Mouse (Mus musculus): ENCODE measurements at regions not wholly inside any gene's neighbourhood (a gene's known extent, or its start where the extent isn't known, plus 50 kb on each side); places are given as distances from the start of the nearest gene placed in this dataset.
A peak's percentile ranks its signal among the peaks of the same experiment; 100 is the strongest.

GRCm38 (mm10) chr4:55859211-55859761, 327.0 kb upstream of the Klf4 start:
- no peak overlapping the region for H3K27ac ChIP-seq
- WGBS (ENCODE audit: missing documents), result 26% methylated on average over 2 of the region's 2 CpGs
- no peaks in the 10 kb centered on the region for H3K79me2 ChIP-seq (ENCODE audit: inconsistent target)
- H3K4me3 ChIP-seq (ENCODE audit: inconsistent target), result no peak overlapping the region
- H3K36me3 ChIP-seq (ENCODE audit: inconsistent target), result no peaks in the 10 kb centered on the region

DNA sequence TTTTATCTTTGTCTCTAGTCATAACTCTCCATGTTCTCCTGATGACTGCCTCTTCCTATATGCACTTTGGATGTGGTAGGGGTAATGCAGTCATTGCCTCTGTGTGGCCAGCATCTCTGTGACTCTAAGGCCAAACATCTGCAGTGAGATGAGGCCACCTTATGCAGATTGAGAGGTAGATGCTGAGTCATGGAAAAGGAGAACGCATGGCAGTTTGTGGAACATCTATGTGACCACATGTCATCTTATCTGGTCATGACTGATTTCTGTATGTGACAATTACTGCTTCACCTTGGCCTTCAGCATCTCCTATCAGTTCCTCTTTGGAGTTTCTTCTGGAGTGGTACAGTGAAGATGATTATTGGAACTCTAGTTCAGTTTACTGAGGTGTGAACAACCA, 319.2 kb upstream of the Klf4 start:
- no peaks in the 10 kb centered on the region for H3K79me2 ChIP-seq (ENCODE audit: inconsistent target)
- WGBS (ENCODE audit: missing documents), result 87% methylated on average over 1 of the region's 1 CpGs
- H3K27ac ChIP-seq, result no peak overlapping the region
- no peak overlapping the region for H3K4me3 ChIP-seq (ENCODE audit: inconsistent target)
- no peaks in the 10 kb centered on the region for H3K36me3 ChIP-seq (ENCODE audit: inconsistent target)

- no peaks in the 10 kb centered on the region for H3K36me3 ChIP-seq (ENCODE audit: inconsistent target)
Measured at GRCm38 (mm10) chr4:55851027-55851426, 318.8 kb upstream of the Klf4 start.

GRCm38 (mm10) chr4:55843727-55844401, 311.6 kb upstream of the Klf4 start:
- no peak overlapping the region for H3K27ac ChIP-seq
- no peak overlapping the region for H3K4me3 ChIP-seq (ENCODE audit: inconsistent target)
- 89% methylated on average over 12 of the region's 12 CpGs for WGBS (ENCODE audit: missing documents)
- H3K36me3 ChIP-seq (ENCODE audit: inconsistent target), result no peaks in the 10 kb centered on the region
- no peaks in the 10 kb centered on the region for H3K79me2 ChIP-seq (ENCODE audit: inconsistent target)

More at GRCm38 (mm10) chr4:55851027-55851426, 318.8 kb upstream of the Klf4 start:
- Histone ChIP-seq H3K27ac (no peak overlapping the region), H3K4me3 (ENCODE audit: inconsistent target) (no peak overlapping the region), H3K79me2 (ENCODE audit: inconsistent target) (no peaks in the 10 kb centered on the region)
- 81% methylated on average over 5 of the region's 5 CpGs for WGBS (ENCODE audit: missing documents)

DNA sequence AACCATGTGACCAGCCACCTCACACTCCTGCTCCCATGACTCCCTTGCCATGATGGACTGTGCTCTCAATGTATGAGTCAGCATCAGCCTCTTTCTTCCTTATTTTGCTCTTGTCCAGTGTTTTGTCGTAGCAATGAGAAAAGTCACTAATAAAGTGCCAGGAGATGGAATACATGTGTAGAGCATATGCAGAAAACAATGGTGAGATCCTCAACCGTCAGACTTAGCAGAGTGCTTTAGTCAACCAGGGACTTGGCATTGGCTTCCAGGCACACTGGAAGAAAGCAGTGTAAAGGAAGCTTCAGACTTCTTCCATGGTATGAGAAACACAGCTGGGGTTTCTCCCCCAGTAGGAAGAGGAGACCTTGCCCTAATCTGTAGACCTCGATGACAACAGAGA, 306.3 kb upstream of the Klf4 start:
- Histone ChIP-seq H3K36me3 (ENCODE audit: inconsistent target) (no peaks in the 10 kb centered on the region), H3K4me3 (ENCODE audit: inconsistent target) (no peak overlapping the region), H3K27ac (no peak overlapping the region), H3K79me2 (ENCODE audit: inconsistent target) (no peaks in the 10 kb centered on the region)
- WGBS (ENCODE audit: missing documents), result 67% methylated on average over 3 of the region's 3 CpGs

- WGBS (ENCODE audit: missing documents), result 42% methylated on average over 9 of the region's 9 CpGs
- Histone ChIP-seq H3K27ac (peak overlapping the region; percentile 34), H3K79me2 (ENCODE audit: inconsistent target) (no peaks in the 10 kb centered on the region), H3K4me3 (ENCODE audit: inconsistent target) (no peak overlapping the region), H3K36me3 (ENCODE audit: inconsistent target) (no peaks in the 10 kb centered on the region)
Measured at GRCm38 (mm10) chr4:55824047-55824760, 291.9 kb upstream of the Klf4 start.

DNA sequence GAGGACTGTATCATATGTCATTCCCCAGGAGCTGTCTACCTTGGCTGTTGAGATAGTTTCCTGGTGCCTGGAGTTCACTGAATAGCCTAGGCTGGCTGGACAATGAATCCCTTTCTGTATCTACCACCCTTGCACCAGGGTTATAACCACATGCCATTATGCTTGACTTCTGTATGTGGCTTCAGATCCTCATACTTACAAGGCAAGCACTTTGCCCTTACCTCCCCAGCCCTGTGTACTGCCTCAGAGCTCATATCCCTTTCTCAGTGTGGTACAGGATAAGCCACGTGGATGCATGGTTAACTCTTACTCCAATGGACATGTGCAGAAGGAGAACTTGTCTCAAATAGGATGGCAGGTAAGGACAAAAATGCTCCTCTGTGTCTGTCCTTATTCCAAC, 291.3 kb upstream of the Klf4 start:
- Histone ChIP-seq H3K79me2 (ENCODE audit: inconsistent target) (no peaks in the 10 kb centered on the region), H3K4me3 (ENCODE audit: inconsistent target) (no peak overlapping the region), H3K27ac (peak overlapping the region; percentile 34), H3K36me3 (ENCODE audit: inconsistent target) (no peaks in the 10 kb centered on the region)
- 0% methylated on average over 1 of the region's 1 CpGs for WGBS (ENCODE audit: missing documents)

DNA sequence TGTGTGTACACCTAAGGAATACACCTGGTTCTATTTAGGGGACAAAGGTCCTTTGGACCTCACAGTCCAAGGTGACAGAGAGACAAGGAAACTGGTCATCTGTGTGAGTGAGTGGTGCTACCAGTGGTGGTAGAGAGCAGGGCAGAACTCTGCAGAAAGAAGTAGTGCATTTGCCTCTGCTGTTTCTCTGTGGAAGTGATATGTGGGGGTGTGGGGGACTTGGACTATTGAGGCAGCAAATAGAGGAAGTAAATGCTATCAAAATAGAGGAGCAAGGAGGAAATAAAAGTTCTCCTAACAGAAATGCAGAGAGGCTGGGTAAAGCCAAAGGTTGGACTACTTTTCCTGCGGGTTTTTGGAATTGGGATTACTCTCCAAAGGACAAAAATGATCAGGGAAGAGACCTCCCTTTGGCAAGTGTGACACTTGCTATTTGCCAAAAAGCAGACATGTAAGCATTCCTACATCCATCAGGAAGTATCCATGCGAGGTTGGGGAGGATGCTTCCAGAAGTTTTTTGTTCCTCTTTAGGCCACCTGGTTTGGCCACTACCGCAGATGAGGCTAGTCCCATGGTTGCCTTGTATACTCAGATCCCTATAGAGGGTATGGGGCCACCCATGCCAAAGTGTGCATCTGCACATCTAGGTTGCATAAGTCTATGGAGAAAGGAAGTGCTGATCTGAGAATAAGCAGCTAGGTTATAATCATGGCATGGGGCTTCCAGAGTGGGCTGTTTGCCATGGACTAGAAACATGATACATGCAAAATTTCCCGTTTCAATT, 285.0 kb upstream of the Klf4 start:
- Histone ChIP-seq H3K27ac (0 out of 2 replicates have a peak overlapping the region, but pooled peaks have one; percentile 62), H3K79me2 (ENCODE audit: inconsistent target) (no peaks in the 10 kb centered on the region), H3K36me3 (ENCODE audit: inconsistent target) (no peaks in the 10 kb centered on the region), H3K4me3 (ENCODE audit: inconsistent target) (no peak overlapping the region)
- 46% methylated on average over 4 of the region's 4 CpGs for WGBS (ENCODE audit: missing documents)

DNA sequence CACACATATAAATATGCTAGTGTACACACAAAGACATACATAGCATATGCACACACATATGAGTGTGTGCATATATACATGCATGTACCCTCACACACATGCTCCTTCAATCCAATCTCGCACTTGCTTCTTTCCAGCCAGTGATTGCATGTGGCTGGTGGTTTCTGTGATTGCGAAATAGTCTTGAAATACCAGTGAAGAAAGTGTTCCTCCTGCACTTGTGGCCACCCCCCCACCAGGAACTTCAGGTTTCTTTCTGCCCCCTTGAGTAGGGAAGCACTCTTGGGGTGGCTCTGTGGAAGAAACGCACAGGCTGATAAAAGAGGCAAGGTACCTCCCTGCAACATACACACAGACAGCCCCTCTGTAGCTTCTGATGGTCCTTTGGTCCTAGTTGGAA, 283.6 kb upstream of the Klf4 start:
- H3K36me3 ChIP-seq (ENCODE audit: inconsistent target), result no peaks in the 10 kb centered on the region
- no peak overlapping the region for H3K4me3 ChIP-seq (ENCODE audit: inconsistent target)
- WGBS (ENCODE audit: missing documents), result 0% methylated on average over 3 of the region's 3 CpGs
- peak overlapping the region; percentile 62 for H3K27ac ChIP-seq
- H3K79me2 ChIP-seq (ENCODE audit: inconsistent target), result no peaks in the 10 kb centered on the region

DNA sequence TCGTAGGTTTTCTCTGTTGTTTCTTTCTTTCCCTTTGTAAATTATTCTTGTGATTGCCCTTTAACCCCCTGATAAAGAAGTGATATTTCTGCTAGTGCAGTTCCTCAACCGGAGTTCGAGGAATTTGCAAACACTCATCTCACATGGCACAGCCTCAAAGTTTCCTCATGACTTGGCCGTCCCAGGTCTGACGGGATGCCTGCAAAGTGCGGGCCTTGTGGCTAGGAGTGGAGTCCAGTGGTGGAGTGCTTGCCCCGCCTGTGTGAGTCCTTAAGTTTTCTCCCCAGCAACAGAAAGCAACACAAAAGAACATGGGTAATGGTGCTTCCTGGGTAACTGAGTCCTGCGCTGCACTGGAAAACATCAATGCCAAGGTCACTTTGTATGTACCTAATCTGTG, 280.6 kb upstream of the Klf4 start:
- WGBS (ENCODE audit: missing documents), result 56% methylated on average over 8 of the region's 8 CpGs
- Histone ChIP-seq H3K27ac (0 out of 2 replicates have a peak overlapping the region, but pooled peaks have one; percentile 13), H3K36me3 (ENCODE audit: inconsistent target) (no peaks in the 10 kb centered on the region), H3K4me3 (ENCODE audit: inconsistent target) (no peak overlapping the region), H3K79me2 (ENCODE audit: inconsistent target) (no peaks in the 10 kb centered on the region)

DNA sequence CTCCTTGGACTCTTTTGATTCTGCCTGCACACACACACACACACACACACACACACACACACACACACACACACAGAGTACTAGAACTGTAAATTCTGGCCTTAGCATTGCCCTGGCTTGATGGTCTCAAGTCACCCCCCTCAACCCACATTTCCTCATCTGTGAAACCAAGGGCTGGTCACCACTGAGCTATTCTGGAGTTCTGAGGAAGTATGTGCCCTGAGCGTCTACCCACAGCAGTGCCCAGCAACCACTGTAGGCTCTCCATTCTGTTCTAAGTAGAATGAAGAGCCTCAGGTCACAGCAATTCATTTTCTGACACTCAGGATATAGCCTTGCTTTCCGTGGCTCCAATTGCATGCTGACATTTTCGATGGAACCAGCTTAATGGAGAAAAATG, 279.4 kb upstream of the Klf4 start:
- Histone ChIP-seq H3K36me3 (ENCODE audit: inconsistent target) (no peaks in the 10 kb centered on the region), H3K4me3 (ENCODE audit: inconsistent target) (no peak overlapping the region), H3K27ac (peak overlapping the region; percentile 39; the same call in 1 of the 2 replicates), H3K79me2 (ENCODE audit: inconsistent target) (no peaks in the 10 kb centered on the region)
- 23% methylated on average over 3 of the region's 3 CpGs for WGBS (ENCODE audit: missing documents)

GRCm38 (mm10) chr4:55808501-55808900, 276.2 kb upstream of the Klf4 start:
- Histone ChIP-seq H3K36me3 (ENCODE audit: inconsistent target) (no peaks in the 10 kb centered on the region), H3K4me3 (ENCODE audit: inconsistent target) (no peak overlapping the region), H3K27ac (no peak overlapping the region), H3K79me2 (ENCODE audit: inconsistent target) (no peaks in the 10 kb centered on the region)
- 95% methylated on average over 5 of the region's 5 CpGs for WGBS (ENCODE audit: missing documents)

DNA sequence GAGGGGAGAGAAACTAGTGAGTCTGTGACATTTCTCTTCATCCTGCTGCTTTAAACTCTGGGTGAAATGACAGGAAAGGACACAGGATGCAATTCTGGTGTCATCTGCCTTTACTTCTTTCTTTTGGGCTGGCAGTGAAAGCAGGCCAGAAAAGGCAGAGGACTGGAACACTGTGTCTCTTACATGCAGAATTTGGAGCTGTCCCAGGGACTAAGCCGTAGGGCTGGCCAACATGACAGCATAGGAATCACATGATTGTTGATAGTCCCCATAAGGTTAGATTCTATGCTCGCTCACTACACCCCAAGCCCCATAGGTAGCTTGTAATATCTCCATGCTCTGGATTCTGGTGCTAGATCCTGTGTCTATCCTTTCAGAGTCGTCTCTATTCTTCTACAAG, 274.5 kb upstream of the Klf4 start:
- H3K36me3 ChIP-seq (ENCODE audit: inconsistent target), result no peaks in the 10 kb centered on the region
- H3K27ac ChIP-seq, result no peak overlapping the region
- H3K4me3 ChIP-seq (ENCODE audit: inconsistent target), result no peak overlapping the region
- no peaks in the 10 kb centered on the region for H3K79me2 ChIP-seq (ENCODE audit: inconsistent target)
- WGBS (ENCODE audit: missing documents), result 92% methylated on average over 3 of the region's 3 CpGs

DNA sequence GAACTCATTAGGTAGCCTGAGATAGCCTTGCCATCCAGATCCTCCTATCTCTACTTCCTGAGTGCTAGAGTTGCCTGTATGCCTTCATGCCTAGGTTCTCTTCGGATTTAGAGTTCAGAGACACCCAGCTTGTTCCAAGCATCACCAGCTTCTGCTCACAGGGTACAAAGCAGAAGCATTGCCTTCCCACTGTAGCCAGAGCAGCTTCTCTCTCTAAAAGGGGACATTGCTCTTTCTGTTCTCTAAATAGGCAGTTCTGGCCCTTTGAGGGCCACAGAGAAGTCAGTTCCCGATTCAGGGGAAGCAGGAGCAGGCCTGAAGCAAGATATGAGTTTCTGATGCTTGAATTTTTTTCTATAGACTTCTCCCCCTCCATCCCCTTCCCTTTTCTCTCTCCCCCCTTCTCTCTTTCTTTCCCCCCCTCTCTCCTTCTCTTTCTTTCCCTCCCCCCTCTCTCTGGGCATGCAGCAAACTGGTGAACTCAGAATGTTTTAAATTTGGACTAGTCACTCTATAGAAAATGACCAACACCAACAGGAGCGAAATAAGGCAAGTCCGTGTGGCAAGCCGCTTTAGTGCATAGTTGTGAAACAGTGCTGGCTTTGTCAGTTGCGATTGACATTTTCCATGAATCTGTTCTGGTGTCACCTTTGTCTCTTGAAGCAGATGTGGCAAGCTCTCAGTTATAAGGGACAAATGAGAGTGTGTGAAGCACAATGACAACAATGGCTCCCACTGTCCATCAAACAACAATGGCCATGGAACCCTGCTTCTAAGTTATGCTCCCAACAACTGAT, 273.2 kb upstream of the Klf4 start:
- no peak overlapping the region for H3K4me3 ChIP-seq (ENCODE audit: inconsistent target)
- H3K79me2 ChIP-seq (ENCODE audit: inconsistent target), result no peaks in the 10 kb centered on the region
- H3K36me3 ChIP-seq (ENCODE audit: inconsistent target), result no peaks in the 10 kb centered on the region
- H3K27ac ChIP-seq, result peak overlapping the region; percentile 21
- WGBS (ENCODE audit: missing documents), result 41% methylated on average over 6 of the region's 6 CpGs

Measured in macrophage (primary cell).